ENCODE assay signal across 9 mouse cellular contexts in the genomic region with DNA sequence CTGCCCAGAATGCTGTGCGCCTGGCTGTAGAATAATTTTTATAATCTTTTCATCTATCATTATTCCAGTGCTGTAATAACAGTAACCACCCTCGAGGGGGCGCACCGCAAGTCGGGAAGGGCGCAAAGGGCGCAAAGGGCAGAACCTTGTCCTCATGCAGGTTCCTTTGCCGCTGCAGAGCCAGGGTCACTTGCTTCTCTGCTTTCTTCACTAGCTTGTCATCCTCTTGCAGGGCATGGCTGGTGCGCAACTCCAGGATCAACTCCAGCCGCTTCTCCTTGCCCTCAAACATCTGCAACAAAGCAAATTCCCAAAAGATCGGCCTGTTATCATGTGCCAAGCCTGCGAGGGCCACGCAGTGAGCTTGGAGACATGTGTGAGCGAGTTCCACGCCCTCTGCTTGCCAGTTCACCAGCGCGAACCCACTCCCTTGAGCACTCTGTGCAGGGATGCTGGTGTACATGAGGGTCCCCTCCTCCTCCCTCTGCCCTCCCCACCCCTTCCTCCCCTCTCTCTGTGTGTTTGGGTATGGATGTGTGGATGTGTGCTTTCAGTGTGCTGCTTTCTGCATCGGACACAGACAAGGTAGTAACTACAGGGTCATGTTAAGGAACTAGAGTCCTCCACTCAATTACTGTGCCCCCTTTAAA. TPM values are rescaled to one million over a fixed set of nuclear protein-coding genes. Genes with fewer than 3 reads are reported as not detected.
DNase-seq lines count a peak whose midpoint lies in the region; ATAC-seq and TF ChIP-seq lines count a peak whose summit lies in the region.
"Had no signal": no experiment of that assay in that cellular context is flagged by ENCODE, and none has a peak within 500 bp of the region (broad histone marks: within the 10 kb centered on the region; RNA-seq: fewer than 3 reads in every experiment).

No protein-coding gene starts in this region.

- no peak overlapping the region for H3K4me3 ChIP-seq in G1E (ENCODE audit: low read depth, low read length)
- H3K4me3 ChIP-seq in embryonic facial prominence, embryonic 12.5 days = no peak overlapping the region

- DNase-seq in kidney, adult 18-20 months = peak; percentile 21
- no peak for DNase-seq in kidney, adult 11 months
- no peak for DNase-seq in G1E (ENCODE audit: low spot score)
- DNase-seq in frontal cortex, postnatal 14 days (ENCODE audit: low spot score in 2 of 2) = no peak
- DNase-seq in urinary bladder, adult 18-20 months (ENCODE audit: low spot score in 2 of 2) = no peak
- DNase-seq in urinary bladder, adult 2 months (ENCODE audit: low spot score) = no peak

- H3K27ac ChIP-seq in embryonic facial prominence, embryonic 12.5 days = 0 out of 2 replicates have a peak overlapping the region, but pooled peaks have one; percentile 31

- no peak overlapping the region for H3K4me2 ChIP-seq in embryonic facial prominence, embryonic 12.5 days (replicated peaks)

- peak; percentile 8; the same call in 1 of the 2 replicates for TF ChIP-seq CTCF in G1E (IDR thresholded peaks at IDR 0.05; ENCODE audit: low read depth, low read length)

- 38% methylated on average over 18 of the region's 18 CpGs for WGBS in embryonic facial prominence, embryonic 12.5 days

- no peak for ATAC-seq in G1E (ENCODE audit: extremely low read depth, insufficient number of reproducible peaks, low FRiP score, poor library complexity, severe bottlenecking)
- ATAC-seq in embryonic facial prominence, embryonic 12.5 days (ENCODE audit: insufficient number of reproducible peaks, insufficient read depth, low FRiP score, low TSS enrichment) = 0 out of 2 replicates have a peak, but pooled peaks have one; percentile 30
- ATAC-seq in megakaryocyte, adult 5-6 weeks (ENCODE audit: poor library complexity, severe bottlenecking) = 0 out of 2 replicates have a peak, but pooled peaks have one; percentile 43

- no peak overlapping the region for H3K9ac ChIP-seq in embryonic facial prominence, embryonic 12.5 days

- no peaks in the 10 kb centered on the region for H3K36me3 ChIP-seq in G1E (replicated peaks)
- H3K36me3 ChIP-seq in embryonic facial prominence, embryonic 12.5 days = no peaks in the 10 kb centered on the region

- H3K27me3 ChIP-seq in G1E (ENCODE audit: insufficient read depth, low read length) = peaks cover 39% of the 10 kb centered on the region
- no peaks in the 10 kb centered on the region for H3K27me3 ChIP-seq in embryonic facial prominence, embryonic 12.5 days

- peaks cover 5% of the 10 kb centered on the region for H3K4me1 ChIP-seq in G1E (ENCODE audit: insufficient read depth, low read depth, low read length)
- H3K4me1 ChIP-seq in embryonic facial prominence, embryonic 12.5 days = peaks cover 18% of the 10 kb centered on the region; the same call in 1 of the 2 replicates

- no peaks in the 10 kb centered on the region for H3K9me3 ChIP-seq in G1E (replicated peaks)
- no peaks in the 10 kb centered on the region for H3K9me3 ChIP-seq in embryonic facial prominence, embryonic 12.5 days

RNA-seq across cellular contexts. Expression of gene Nr1i2, which starts 12.1 kb away (rescaled TPM):
- total RNA-seq in G1E (2014; fragmentation: Nextera tagmentation) = not detected in 2 replicates
- total RNA-seq in G1E (2017) = not detected in 2 replicates
- not detected in 2 replicates for polyA plus RNA-seq in G1E (2012)
- polyA plus RNA-seq in embryonic facial prominence, embryonic 12.5 days (2016; fragmentation: Nextera tagmentation; extraction: Ambion mirVana) = not detected in 2 replicates
- total RNA-seq in megakaryocyte, adult 5-6 weeks (2015) = not detected in 2 replicates
- total RNA-seq in megakaryocyte, adult 5-6 weeks (2017) = not detected in 2 replicates
- polyA plus RNA-seq in urinary bladder, adult 2 months (2012; rRNA removed) = 0.03 TPM in 1 of 2 replicates, not detected in the other

RNA-seq across cellular contexts. Expression of gene Maats1, which starts 35.2 kb away (rescaled TPM):
- total RNA-seq in G1E (2014; fragmentation: Nextera tagmentation) = not detected in 2 replicates
- total RNA-seq in G1E (2017) = 0.11 TPM in 1 of 2 replicates, not detected in the other
- polyA plus RNA-seq in G1E (2012) = not detected in 2 replicates
- polyA plus RNA-seq in embryonic facial prominence, embryonic 12.5 days (2016; fragmentation: Nextera tagmentation; extraction: Ambion mirVana) = 0.08 and 0.32 TPM in 2 replicates
- total RNA-seq in megakaryocyte, adult 5-6 weeks (2015) = not detected in 2 replicates
- total RNA-seq in megakaryocyte, adult 5-6 weeks (2017) = not detected in 2 replicates
- polyA plus RNA-seq in urinary bladder, adult 2 months (2012; rRNA removed) = 0.07 and 0.10 TPM in 2 replicates

RNA-seq across cellular contexts. Expression of gene Cox17, which starts 40.1 kb away (rescaled TPM):
- total RNA-seq in G1E (2014; fragmentation: Nextera tagmentation) (210 and 232 TPM in 2 replicates), G1E (2017) (836 and 871 TPM in 2 replicates)
- 163 and 234 TPM in 2 replicates for polyA plus RNA-seq in G1E (2012)
- 110 and 111 TPM in 2 replicates for polyA plus RNA-seq in embryonic facial prominence, embryonic 12.5 days (2016; fragmentation: Nextera tagmentation; extraction: Ambion mirVana)
- total RNA-seq in megakaryocyte, adult 5-6 weeks (2015) = 89.3 and 106 TPM in 2 replicates
- total RNA-seq in megakaryocyte, adult 5-6 weeks (2017) = 210 and 268 TPM in 2 replicates
- polyA plus RNA-seq in urinary bladder, adult 2 months (2012; rRNA removed) = 203 and 240 TPM in 2 replicates

RNA-seq across cellular contexts. Expression of gene Gm21987, which starts 40.1 kb away (rescaled TPM):
- total RNA-seq in G1E (2014; fragmentation: Nextera tagmentation) = 4.7 TPM in 1 of 2 replicates, not detected in the other
- not detected in 2 replicates for total RNA-seq in G1E (2017)
- polyA plus RNA-seq in G1E (2012) = 1,146 and 1,190 TPM in 2 replicates
- not detected in 2 replicates for polyA plus RNA-seq in embryonic facial prominence, embryonic 12.5 days (2016; fragmentation: Nextera tagmentation; extraction: Ambion mirVana)
- total RNA-seq in megakaryocyte, adult 5-6 weeks (2015) = not detected in 2 replicates
- total RNA-seq in megakaryocyte, adult 5-6 weeks (2017) = not detected in 2 replicates
- polyA plus RNA-seq in urinary bladder, adult 2 months (2012; rRNA removed) = 0.25 TPM in 1 of 2 replicates, not detected in the other
- polyA plus RNA-seq: large intestine, adult 2 months had no signal

RNA-seq across cellular contexts. Expression of gene Popdc2, which starts 55.3 kb away (rescaled TPM):
- 22.7 and 25.7 TPM in 2 replicates for total RNA-seq in G1E (2014; fragmentation: Nextera tagmentation)
- 2.8 and 4.3 TPM in 2 replicates for total RNA-seq in G1E (2017)
- polyA plus RNA-seq in G1E (2012) = 5.0 and 5.4 TPM in 2 replicates
- 1.4 and 1.9 TPM in 2 replicates for polyA plus RNA-seq in embryonic facial prominence, embryonic 12.5 days (2016; fragmentation: Nextera tagmentation; extraction: Ambion mirVana)
- total RNA-seq in megakaryocyte, adult 5-6 weeks (2015) = 0.38 and 3.9 TPM in 2 replicates
- 1.8 TPM in 1 of 2 replicates, not detected in the other for total RNA-seq in megakaryocyte, adult 5-6 weeks (2017)
- polyA plus RNA-seq in urinary bladder, adult 2 months (2012; rRNA removed) = 167 and 176 TPM in 2 replicates
